Mouse (Mus musculus) colon, adult 2 months (tissue): ENCODE data around the gene Ptpre. TPM values are rescaled to one million over a fixed set of nuclear protein-coding genes. Genes with fewer than 3 reads are reported as not detected.

Source experiments
- polyA plus RNA-seq: library from polyadenylated mRNA; depleted of rRNA; stranded (reverse); fragments of >200 nt; gene quantifications from 2 replicates; pipeline ENCODE4 v1.2.3, GENCODE M21; 2012; rRNA removed

Ptpre gene
- 5.1 TPM in 2 replicates for polyA plus RNA-seq

DNA sequence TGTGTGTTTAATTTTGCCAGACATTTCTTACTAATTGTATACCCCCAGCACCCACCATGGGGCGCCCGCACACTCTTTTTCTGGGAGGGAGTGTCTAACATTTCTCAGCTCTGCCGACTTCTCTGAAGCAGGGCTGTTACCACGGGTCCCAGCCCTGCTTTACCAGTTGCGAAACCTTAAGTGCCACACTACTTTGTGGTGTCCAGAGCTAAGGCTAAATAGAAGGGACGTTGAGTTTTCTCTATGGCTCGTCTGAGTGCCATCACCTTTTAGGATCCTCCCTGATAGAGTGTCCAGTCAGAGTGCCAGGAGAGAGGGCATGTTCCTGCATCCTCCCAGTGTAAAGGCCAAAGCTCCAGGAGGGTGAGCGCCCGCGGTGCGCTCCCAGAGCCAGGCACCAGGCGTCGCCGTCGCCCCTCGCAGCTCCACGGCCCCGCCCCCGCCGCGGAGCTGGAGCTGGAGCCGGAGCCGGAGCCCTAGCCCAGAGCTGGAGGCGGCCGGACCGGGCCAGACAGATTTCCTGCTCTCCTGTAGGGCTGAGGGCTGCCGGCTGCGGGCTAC, at the start of gene Ptpre:
TSS of gene Ptpre (plus strand) at position 141 of the 561 bp plus-strand sequence.

GRCm38 (mm10) chr7:135528515-135528914, 8.8 kb upstream of the Ptpre start, which contains the start of gene Clrn3:
Gene Clrn3, minus strand, starts transcription at chr7:135528654.

DNA sequence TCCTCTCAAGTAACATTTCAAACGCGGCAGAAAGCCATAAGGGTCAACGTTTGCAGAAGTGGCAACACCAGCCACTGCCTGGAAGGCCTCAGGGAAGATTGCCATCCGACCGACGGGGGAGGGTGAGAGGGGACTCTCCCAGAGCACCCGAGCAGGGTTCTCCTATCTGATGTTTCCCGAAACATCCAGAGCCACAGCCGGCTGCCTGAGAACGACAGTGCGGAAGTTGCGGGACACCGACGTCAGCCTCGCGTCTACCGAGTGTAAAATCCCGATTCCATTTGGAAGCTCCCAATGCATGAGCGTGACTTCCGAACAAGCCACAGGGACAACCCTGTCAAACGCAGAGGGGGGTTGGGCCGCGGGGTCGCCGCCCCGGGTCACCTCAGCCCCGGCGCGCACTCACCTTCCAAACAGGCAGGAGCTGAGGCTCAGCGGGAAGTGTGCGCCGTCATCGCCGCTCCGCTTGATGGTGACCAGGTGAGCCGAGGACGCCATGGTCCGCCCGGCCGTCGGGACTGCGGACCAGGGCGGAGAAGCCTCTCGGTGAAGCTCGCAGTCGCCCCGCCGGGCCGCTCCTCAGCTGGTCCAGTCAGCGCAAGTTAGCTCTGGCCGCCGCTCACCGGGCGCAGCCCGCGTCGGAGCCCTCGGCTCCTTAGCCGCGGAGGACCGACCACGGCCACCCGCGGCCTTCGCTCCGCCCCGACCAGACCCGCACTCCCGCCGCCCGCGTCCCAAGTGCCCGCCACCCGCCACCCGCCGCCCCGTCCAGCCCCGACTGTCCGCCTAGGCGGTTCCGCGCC, 178.6 kb downstream of the Ptpre start, which contains the start of gene Mki67:
TSS of gene Mki67 (minus strand) at position 720 of the 803 bp plus-strand sequence.

Other genes with a start within 250 kb of the Ptpre start
- not detected in 2 replicates for gene Foxi2, start 127.2 kb upstream of the Ptpre start, polyA plus RNA-seq
- gene Clrn3, start 8.8 kb upstream of the Ptpre start, polyA plus RNA-seq = 18.6 and 23.4 TPM in 2 replicates
- 2.1 and 3.5 TPM in 2 replicates for gene Mki67, start 178.9 kb downstream of the Ptpre start, polyA plus RNA-seq